Mouse (Mus musculus) c-Kit-positive CD71-positive TER-119-negative erythroid progenitor cells, embryonic 14.5 days (primary cell): ENCODE data around the gene L2hgdh.
A peak's percentile ranks its signal among the peaks of the same experiment; 100 is the strongest.

ENCODE experiments used
- DNase-seq: peaks from one replicate; pipeline ENCODE4 v3.0.0-alpha.2; 2013; ENCODE audit warnings: low read depth

The L2hgdh gene

DNA sequence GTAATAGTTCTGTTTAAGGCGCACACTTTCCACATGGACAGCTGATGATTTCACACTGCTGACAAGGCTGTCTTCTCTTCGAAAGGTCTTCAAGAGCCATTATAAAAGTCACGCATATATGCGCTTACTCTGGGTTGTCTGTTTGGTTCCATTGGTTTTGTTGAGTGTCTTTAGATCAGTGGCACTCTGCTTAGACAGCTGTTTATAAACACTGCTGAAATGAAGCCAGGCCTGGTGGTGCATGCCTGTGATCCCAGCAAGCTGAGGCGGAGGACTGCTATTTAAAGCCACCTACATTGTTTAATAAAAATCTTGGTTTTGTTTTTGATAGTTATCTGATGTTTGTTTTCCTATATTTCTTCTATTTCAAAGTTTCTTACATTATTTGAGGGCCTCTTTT lies 58.0 kb downstream of the L2hgdh start:
- no peak for DNase-seq

DNA sequence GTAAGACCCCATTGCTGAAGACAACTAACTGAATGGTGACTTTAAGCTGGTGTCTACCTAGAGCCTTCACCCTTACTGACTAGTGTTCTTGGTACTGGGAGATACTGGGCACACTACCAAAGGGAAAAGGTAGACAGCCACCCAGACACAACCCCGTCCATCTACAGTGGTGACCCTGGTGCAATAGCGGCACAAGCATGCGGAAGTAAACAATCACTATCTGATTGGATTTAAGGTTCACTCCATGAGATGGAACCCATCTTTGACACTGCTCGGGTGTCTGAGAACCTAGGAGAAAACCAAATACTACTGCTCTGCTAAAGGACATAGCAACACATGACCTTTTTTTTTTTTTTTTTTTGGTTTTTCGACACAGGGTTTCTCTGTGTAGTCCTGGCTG lies 63.0 kb downstream of the L2hgdh start:
- no peak for DNase-seq

DNA sequence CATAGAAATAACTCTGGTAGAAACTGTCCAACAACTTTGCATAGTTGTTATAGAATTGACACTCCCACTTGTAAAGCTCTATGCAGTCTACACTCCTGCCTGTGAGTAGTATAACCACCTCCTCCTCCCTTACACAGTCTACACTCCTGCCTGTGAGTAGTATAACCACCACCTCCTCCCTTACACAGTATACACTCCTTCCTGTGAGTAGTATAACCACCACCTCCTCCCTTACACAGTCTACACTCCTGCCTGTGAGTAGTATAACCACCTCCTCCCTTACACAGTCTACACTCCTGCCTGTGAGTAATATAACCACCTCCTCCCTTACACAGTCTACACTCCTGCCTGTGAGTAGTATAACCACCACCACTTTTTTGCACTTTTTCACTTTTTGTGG lies 70.7 kb downstream of the L2hgdh start:
- peak; percentile 61 for DNase-seq

DNA sequence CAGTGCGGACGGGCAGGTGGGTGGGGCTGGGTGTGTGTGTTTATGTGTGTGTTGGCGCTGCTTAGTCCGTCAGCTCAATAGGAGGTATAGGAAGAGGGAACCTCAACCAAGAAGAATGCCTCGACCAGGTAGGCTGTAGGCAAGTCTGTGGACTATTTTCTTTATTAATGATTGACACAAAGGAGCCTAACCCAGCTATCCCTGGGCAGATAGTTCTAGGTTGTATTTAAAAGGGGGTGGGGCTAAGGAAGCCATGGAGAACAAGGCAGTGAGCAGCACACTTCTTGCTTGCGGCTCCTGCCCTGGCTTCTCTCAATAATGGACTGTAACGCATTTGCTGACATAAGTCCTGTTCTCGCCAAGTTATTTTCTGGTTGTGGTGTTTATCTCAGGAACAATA lies 75.2 kb downstream of the L2hgdh start:
- no peak for DNase-seq

DNA sequence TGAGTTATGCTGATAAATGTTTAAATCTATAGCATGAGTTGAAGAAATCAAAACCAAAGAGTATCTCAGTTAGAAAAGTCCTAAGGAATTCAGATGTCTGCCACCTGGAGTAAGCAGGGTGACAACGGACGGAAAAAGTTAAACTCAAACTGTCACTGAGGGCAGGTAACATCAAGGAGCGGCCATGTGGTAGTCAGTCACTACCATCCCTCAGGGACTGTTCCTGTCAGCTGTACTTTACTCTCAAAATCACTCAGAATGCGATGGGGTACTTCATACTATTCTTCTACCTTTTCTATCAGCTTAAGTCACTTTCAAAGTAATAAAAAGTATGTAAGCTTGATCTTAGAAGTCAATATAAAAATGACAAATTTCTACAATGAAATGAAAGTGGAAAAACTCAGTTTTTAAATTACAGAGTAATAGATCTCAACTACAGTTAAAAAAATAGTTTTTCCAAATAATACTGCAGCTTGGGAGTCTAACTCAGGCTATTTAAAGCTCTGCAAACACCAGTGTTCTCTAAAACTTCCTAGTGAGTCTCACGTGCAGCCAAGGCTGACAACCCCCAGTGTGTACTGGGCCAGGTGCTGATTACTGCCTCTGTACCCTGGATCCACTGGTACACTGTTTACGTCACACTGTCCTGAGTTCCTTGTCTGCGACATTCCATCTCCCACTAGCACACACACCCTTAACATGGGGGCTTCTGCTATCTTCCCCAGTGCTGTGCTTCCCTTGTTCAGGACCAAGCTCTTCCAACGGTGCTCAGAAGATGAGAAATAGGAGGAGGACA lies 78.7 kb downstream of the L2hgdh start:
- no peak for DNase-seq

DNA sequence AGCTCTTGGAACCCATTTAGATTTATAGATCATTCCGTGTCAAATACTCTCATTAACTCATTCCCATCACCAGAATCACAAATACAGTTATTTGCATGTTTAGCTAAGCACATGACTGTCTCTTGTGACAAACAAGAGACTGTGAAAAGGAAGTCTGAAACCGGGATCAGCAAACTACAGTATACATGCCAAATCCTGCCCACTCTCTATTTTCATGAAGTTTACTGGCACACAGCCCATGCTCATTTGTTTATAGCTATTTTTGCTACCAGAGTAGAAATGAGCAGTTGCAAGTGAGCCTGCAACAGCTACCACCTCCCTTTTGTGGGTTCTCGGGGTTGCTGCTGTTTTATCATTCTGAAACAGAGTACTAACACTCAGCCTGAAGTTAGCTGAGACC lies 79.8 kb downstream of the L2hgdh start:
- DNase-seq = no peak

DNA sequence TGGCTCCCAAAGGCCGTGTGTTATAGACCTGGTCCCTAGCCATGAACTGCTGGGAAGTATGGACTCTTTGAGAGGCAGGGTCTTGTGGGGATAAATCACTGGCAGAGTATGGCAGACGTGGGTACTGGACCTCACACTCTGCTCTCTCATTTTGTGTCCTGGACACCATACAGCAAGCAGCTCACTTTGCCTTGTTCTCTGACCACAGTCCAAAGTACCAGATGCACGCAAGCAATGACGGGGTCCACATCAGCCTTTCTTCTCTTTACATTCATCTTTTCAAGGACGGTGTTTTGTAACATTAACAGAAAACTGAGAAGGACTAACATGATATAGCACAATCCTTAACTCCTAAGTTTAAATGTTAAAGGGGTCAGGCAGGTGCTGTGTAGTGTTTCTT lies 81.8 kb downstream of the L2hgdh start:
- no peak for DNase-seq
